Comparison of ENCODE assay signal across 28 mouse cellular contexts in the genomic region with DNA sequence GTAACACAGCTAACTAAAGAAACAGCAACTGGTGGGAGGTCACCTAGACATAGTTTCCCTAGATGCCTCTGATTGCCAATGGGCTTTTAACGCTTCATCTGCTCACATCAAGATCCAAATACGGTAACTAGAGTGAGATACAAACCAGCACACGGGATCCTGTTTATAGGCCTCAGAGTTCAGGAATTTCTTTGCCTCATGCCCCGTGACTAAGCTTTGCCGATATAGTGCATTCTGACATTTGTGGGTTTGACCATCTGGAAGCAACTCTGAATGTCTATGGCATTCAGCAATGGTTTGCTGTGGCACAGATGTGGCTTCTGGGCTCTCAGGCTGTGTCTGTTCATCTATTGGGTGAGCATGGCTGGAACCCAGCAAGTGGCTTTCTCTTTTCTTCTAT. TPM values are rescaled to one million over a fixed set of nuclear protein-coding genes. Genes with fewer than 3 reads are reported as not detected.
A peak's percentile ranks its signal among the peaks of the same experiment; 100 is the strongest.
DNase-seq lines count a peak whose midpoint lies in the region; ATAC-seq and TF ChIP-seq lines count a peak whose summit lies in the region.
"Had no signal": no experiment of that assay in that cellular context is flagged by ENCODE, and none has a peak within 500 bp of the region (broad histone marks: within the 10 kb centered on the region; RNA-seq: fewer than 3 reads in every experiment).

No protein-coding gene starts in this region.

- no peaks in the 10 kb centered on the region for H3K79me2 ChIP-seq in C2C12 (ENCODE audit: control insufficient read depth, insufficient read depth)
- H3K79me2 ChIP-seq in myocyte (ENCODE audit: control insufficient read depth, insufficient read depth), result no peaks in the 10 kb centered on the region

- H3ac ChIP-seq in C2C12 (ENCODE audit: control insufficient read depth, insufficient read length, low read depth), result no peak overlapping the region
- H3ac ChIP-seq in myocyte (ENCODE audit: control insufficient read depth, insufficient read length), result no peak overlapping the region

- H3K79me3 ChIP-seq in C2C12 (ENCODE audit: low read depth), result no peaks in the 10 kb centered on the region

- peak; percentile 41 for DNase-seq in brain, adult 2 months (ENCODE audit: low read depth, low spot score)
- DNase-seq in right cerebral cortex, postnatal 36 days (ENCODE audit: low spot score in 2 of 2), result no peak
- DNase-seq in right cerebral cortex, postnatal 10 days (ENCODE audit: low spot score in 2 of 2), result no peak
- DNase-seq: adrenal gland, postnatal 10 days; adrenal gland, postnatal 36 days; B cell, adult 2 months; cerebellum, adult 11 months; cerebellum, adult 2 months; cerebellum, adult 9-11 months; cerebellum, postnatal 25 days; gastrocnemius, adult 2 months; gastrocnemius, postnatal 14 days; heart, adult 11 months had no signal

- TF ChIP-seq CTCF in C2C12 (IDR thresholded peaks at IDR 0.05; ENCODE audit: control insufficient read depth, insufficient read depth, insufficient read length), result no peak

- H3K27me3 ChIP-seq in C2C12 (ENCODE audit: control insufficient read depth, insufficient read depth, insufficient read length) (no peaks in the 10 kb centered on the region), myocyte (ENCODE audit: control insufficient read depth, insufficient read depth, insufficient read length) (no peaks in the 10 kb centered on the region)
- H3K27me3 ChIP-seq: embryonic facial prominence, embryonic 12.5 days; embryonic facial prominence, embryonic 15.5 days; forebrain, embryonic 13.5 days; hindbrain, embryonic 12.5 days; intestine, embryonic 15.5 days; Patski had no signal

- ATAC-seq in megakaryocyte-erythroid progenitor cell, adult 5-6 weeks (replicated peaks; ENCODE audit: low FRiP score, low TSS enrichment, poor library complexity, severe bottlenecking), result no peak
- ATAC-seq: CD4-positive, CD25-positive, alpha-beta regulatory T cell, adult 4 months; forebrain, embryonic 13.5 days; forebrain, embryonic 16.5 days; hindbrain, embryonic 16.5 days; intestine, embryonic 15.5 days; Patski had no signal

- H3K36me3 ChIP-seq in C2C12 (ENCODE audit: control insufficient read depth, insufficient read depth), result no peaks in the 10 kb centered on the region
- H3K36me3 ChIP-seq in myocyte (ENCODE audit: control insufficient read depth, insufficient read depth), result no peaks in the 10 kb centered on the region
- H3K36me3 ChIP-seq: embryonic facial prominence, embryonic 12.5 days; embryonic facial prominence, embryonic 15.5 days; forebrain, embryonic 10.5 days; hindbrain, embryonic 12.5 days; intestine, embryonic 15.5 days had no signal

- TF ChIP-seq POLR2A in myocyte (IDR thresholded peaks at IDR 0.05; ENCODE audit: insufficient read length, low read depth), result no peak

- H3K4me3 ChIP-seq in C2C12 (ENCODE audit: insufficient read depth, poor library complexity, severe bottlenecking), result no peak overlapping the region
- no peak overlapping the region for H3K4me3 ChIP-seq in myocyte
- H3K4me3 ChIP-seq: embryonic facial prominence, embryonic 12.5 days; embryonic facial prominence, embryonic 15.5 days; erythroblast, embryonic 14.5 days; forebrain, embryonic 10.5 days; forebrain, embryonic 13.5 days; gastrocnemius, adult 2 months; hindbrain, embryonic 12.5 days; intestine, embryonic 15.5 days had no signal

- peak overlapping the region; percentile 43 for H3K4me2 ChIP-seq in myocyte (ENCODE audit: low read depth)
- H3K4me2 ChIP-seq: embryonic facial prominence, embryonic 12.5 days; embryonic facial prominence, embryonic 15.5 days; forebrain, embryonic 13.5 days; heart, embryonic 11.5 days; hindbrain, embryonic 12.5 days; intestine, embryonic 15.5 days had no signal

TF ChIP-seq in C2C12, 6 proteins besides CTCF, POLR2A, EP300 and RAD21:
- TF ChIP-seq FOSL1 (IDR thresholded peaks at IDR 0.05; ENCODE audit: insufficient read depth, low read length, poor library complexity, severe bottlenecking) (peak; percentile 17), USF1 (IDR thresholded peaks at IDR 0.05; ENCODE audit: low read depth) (no peak), MYOD1 (IDR thresholded peaks at IDR 0.05; ENCODE audit: control insufficient read depth, insufficient read length, low read depth) (peak; percentile 6), MAX (IDR thresholded peaks at IDR 0.05) (peak; percentile 19), CEBPB (IDR thresholded peaks at IDR 0.05; ENCODE audit: low read depth) (no peak), MYOG (IDR thresholded peaks at IDR 0.05; ENCODE audit: control insufficient read depth, extremely low read depth, insufficient read length) (no peak)

TF ChIP-seq in myocyte, 11 proteins besides CTCF, POLR2A, EP300 and RAD21:
- no peak for TF ChIP-seq TCF12 (IDR thresholded peaks at IDR 0.05; ENCODE audit: insufficient read depth, poor library complexity, severe bottlenecking)
- peak in 2 of 3 experiments; percentile 7 to 45 for TF ChIP-seq MYOD1 (IDR thresholded peaks at IDR 0.05; ENCODE audit: control insufficient read depth in 1 of 3, insufficient read length in 2 of 3, low read depth in 2 of 3)
- TF ChIP-seq USF1 (IDR thresholded peaks at IDR 0.05; ENCODE audit: low read depth), result peak; percentile 37
- TF ChIP-seq E2F4 (IDR thresholded peaks at IDR 0.05; ENCODE audit: insufficient read depth), result no peak
- peak in 2 of 3 experiments; percentile 11 to 19 for TF ChIP-seq MYOG (IDR thresholded peaks at IDR 0.05; ENCODE audit: control insufficient read depth in 1 of 3, insufficient read depth in 1 of 3, insufficient read length in 2 of 3, low read depth in 2 of 3)
- peak; percentile 74 for TF ChIP-seq SRF (IDR thresholded peaks at IDR 0.05; ENCODE audit: control insufficient read depth, insufficient read length, low read depth)
- peak; percentile 11 for TF ChIP-seq TCF3 (IDR thresholded peaks at IDR 0.05; ENCODE audit: insufficient read length, low read depth)
- TF ChIP-seq CEBPB (IDR thresholded peaks at IDR 0.05; ENCODE audit: insufficient read depth, poor library complexity, severe bottlenecking), result 0 out of 2 replicates have a peak, but pooled peaks have one; percentile 31

RNA-seq across cellular contexts. Expression of a gene that starts 59.1 kb away (rescaled TPM):
- polyA plus RNA-seq in C2C12 (2012; fragmentation: generic; extraction: Trizol) (23.2 TPM), myocyte (2012; fragmentation: generic; extraction: Trizol) (11.7 TPM)
- 46.7 and 61.9 TPM in 2 replicates for total RNA-seq in megakaryocyte-erythroid progenitor cell, adult 5-6 weeks (2014; fragmentation: Nextera tagmentation)
- 107 and 155 TPM in 2 replicates for total RNA-seq in megakaryocyte-erythroid progenitor cell, adult 5-6 weeks (2017)
